Comparison of ENCODE assay signal across 8 mouse cellular contexts in the genomic region with DNA sequence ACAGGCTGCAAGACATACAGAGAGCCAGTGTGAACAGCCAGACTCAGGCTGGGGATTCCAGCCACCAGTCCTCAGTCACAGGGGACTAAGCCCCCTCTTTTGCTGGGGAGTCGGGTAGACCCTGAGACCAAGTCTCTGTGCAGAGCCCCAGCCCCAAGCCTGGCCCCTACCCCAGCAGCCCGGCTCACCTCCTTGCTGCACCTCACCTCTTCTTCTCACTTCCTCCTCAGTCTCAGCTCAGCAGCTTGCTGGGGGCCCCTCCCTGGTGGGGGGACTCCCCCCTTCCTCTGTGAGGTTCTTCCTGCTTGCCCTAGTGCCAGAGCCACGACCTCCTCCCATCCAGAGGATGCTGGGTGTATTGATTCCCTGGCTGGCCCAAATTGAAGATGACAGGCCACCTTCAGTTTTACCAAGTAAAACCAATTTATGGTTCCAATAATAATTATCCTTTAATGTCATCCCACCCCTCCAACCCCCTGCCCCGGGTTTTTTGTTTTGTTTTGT. TPM values are rescaled to one million over a fixed set of nuclear protein-coding genes. Genes with fewer than 3 reads are reported as not detected.
DNase-seq lines count a peak whose midpoint lies in the region; ATAC-seq and TF ChIP-seq lines count a peak whose summit lies in the region.

A gene (minus strand): TSS at position 454 of the 504 bp plus-strand sequence.

- no peak for TF ChIP-seq POLR2A in cortical plate, adult 2 months (IDR thresholded peaks at IDR 0.05; ENCODE audit: extremely low read depth, insufficient read depth, low read length)

- intact Hi-C loops in gastrocnemius, adult 2 months (cut with DNase I) = loop anchor here (1.0 to 5.0 kb wide), 2 partner anchors 21 to 64 kb away; a partner anchor contains a TSS
- intact Hi-C loops in gastrocnemius, postnatal 36 days (cut with DNase I) = loop anchor here (1.0 kb wide), 1 partner anchor 22 kb away; no protein-coding TSS in a partner anchor

- H3K36me3 ChIP-seq in lung, postnatal 0 days (ENCODE audit: insufficient read depth, low read length) = peaks cover 20% of the 10 kb centered on the region; the same call in 1 of the 2 replicates

- no peak for DNase-seq in gastrocnemius, adult 2 months
- no peak for DNase-seq in gastrocnemius, postnatal 36 days
- peak; percentile 89 for DNase-seq in induced T-regulatory cell, adult 2 months (ENCODE audit: low read depth)
- DNase-seq in lung, postnatal 0 days (ENCODE audit: low spot score) = peak; percentile 58
- peak; percentile 83 to 88 for DNase-seq in spleen, adult 18-20 months
- no peak for DNase-seq in frontal cortex, postnatal 25 days (ENCODE audit: low spot score in 2 of 2)
- DNase-seq in frontal cortex, adult 2 months (ENCODE audit: extremely low spot score in 1 of 2, low spot score in 1 of 2) = no peak

- H3K9ac ChIP-seq in lung, postnatal 0 days (replicated peaks; ENCODE audit: low read depth) = peak within 1 kb of the TSS; percentile 95

- WGBS in lung, postnatal 0 days = 32% methylated on average over 4 of the region's 4 CpGs

- no peak for ATAC-seq in lung, postnatal 0 days

- no peak for TF ChIP-seq EP300 in lung, postnatal 0 days (IDR thresholded peaks at IDR 0.05)

- TF ChIP-seq CTCF in gastrocnemius, adult 2 months (IDR thresholded peaks at IDR 0.05) = no peak
- TF ChIP-seq CTCF in cortical plate, adult 2 months (IDR thresholded peaks at IDR 0.05; ENCODE audit: extremely low read depth, insufficient read depth, low read length) = no peak
- TF ChIP-seq CTCF in lung, postnatal 0 days (IDR thresholded peaks at IDR 0.05) = no peak

- H3K9me3 ChIP-seq in lung, postnatal 0 days (ENCODE audit: low read length) = no peaks in the 10 kb centered on the region

- peak within 1 kb of the TSS; percentile 98 for H3K27ac ChIP-seq in gastrocnemius, adult 2 months
- peak within 1 kb of the TSS; percentile 93 for H3K27ac ChIP-seq in cortical plate, adult 2 months (ENCODE audit: insufficient read depth, low read length)
- H3K27ac ChIP-seq in lung, postnatal 0 days (ENCODE audit: low read length) = peak within 1 kb of the TSS; percentile 95

- peaks cover 7% of the 10 kb centered on the region; the same call in 1 of the 2 replicates for H3K4me1 ChIP-seq in cortical plate, adult 2 months (ENCODE audit: control insufficient read depth, insufficient read depth, low read length)
- peaks cover 8% of the 10 kb centered on the region; the same call in 1 of the 2 replicates for H3K4me1 ChIP-seq in lung, postnatal 0 days (ENCODE audit: insufficient read depth, low read depth, low read length)

- H3K4me3 ChIP-seq in gastrocnemius, adult 2 months = peak within 1 kb of the TSS; percentile 94
- H3K4me3 ChIP-seq in cortical plate, adult 2 months (ENCODE audit: insufficient read depth, low read length) = peak within 1 kb of the TSS; percentile 97
- H3K4me3 ChIP-seq in lung, postnatal 0 days (ENCODE audit: low read depth, low read length) = peak within 1 kb of the TSS; percentile 82

- H3K27me3 ChIP-seq in lung, postnatal 0 days (replicated peaks; ENCODE audit: insufficient read depth, low read length) = no peaks in the 10 kb centered on the region

- H3K4me2 ChIP-seq in lung, postnatal 0 days (replicated peaks; ENCODE audit: low read depth, low read length) = peak within 1 kb of the TSS; percentile 87

RNA-seq across cellular contexts. Expression of the gene that starts here (rescaled TPM):
- total RNA-seq in gastrocnemius, adult 2 months (2021) = 1 to 10 TPM; 6.7 to 6.8 TPM
- total RNA-seq in gastrocnemius, postnatal 36 days (2021) = 1 to 10 TPM; 4.7 to 5.6 TPM
- polyA plus RNA-seq in cortical plate, adult 2 months (2012; rRNA removed) = 2.2 and 2.4 TPM in 2 replicates
- 3.9 and 4.5 TPM in 2 replicates for polyA plus RNA-seq in lung, postnatal 0 days (2015; fragmentation: Nextera tagmentation; extraction: Ambion mirVana)
- 2.6 and 3.3 TPM in 2 replicates for polyA plus RNA-seq in frontal cortex, adult 2 months (2012; rRNA removed)

Comparison
In these comparisons a context has a peak if more than half of its experiments do, and no peak if none do; other contexts are left out.
1. DNase-seq: peak in induced T-regulatory cell, adult 2 months (single experiment), lung, postnatal 0 days (single experiment) and spleen, adult 18-20 months (2 of 2); none in gastrocnemius, adult 2 months (single experiment), gastrocnemius, postnatal 36 days (0 of 2), frontal cortex, postnatal 25 days (0 of 2) and frontal cortex, adult 2 months (0 of 2).
2. Peak in every context shown above with its lines, with median percentiles within 50 percentile points of each other: H3K27ac ChIP-seq and H3K4me3 ChIP-seq.